ENCODE assay signal across 9 mouse cellular contexts in the genomic region with DNA sequence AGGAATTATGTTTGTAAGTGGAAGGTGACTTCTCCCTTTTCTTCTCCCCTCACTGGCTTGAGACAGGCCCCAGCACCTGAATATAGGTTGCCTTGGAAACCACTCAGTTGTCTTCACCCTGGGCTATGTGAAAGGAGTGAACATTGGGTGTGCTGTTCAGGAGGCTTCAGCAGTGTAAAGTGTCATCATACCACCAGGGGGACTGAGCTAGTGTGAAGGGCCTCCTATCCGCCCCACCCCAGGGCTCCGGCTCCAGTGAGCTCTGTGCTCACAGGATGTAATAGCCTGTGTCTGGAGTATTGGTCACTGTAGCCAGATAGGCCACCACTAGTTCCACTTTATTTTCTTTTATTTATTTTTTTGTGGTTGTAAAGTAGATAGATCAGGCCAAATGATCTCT. TPM values are rescaled to one million over a fixed set of nuclear protein-coding genes. Genes with fewer than 3 reads are reported as not detected.
DNase-seq lines count a peak whose midpoint lies in the region; ATAC-seq and TF ChIP-seq lines count a peak whose summit lies in the region.
"Had no signal": no experiment of that assay in that cellular context is flagged by ENCODE, and none has a peak within 500 bp of the region (broad histone marks: within the 10 kb centered on the region; RNA-seq: fewer than 3 reads in every experiment).

No protein-coding gene starts in this region.

- H3K9ac ChIP-seq in embryonic facial prominence, embryonic 11.5 days (replicated peaks; ENCODE audit: low read length) = no peak overlapping the region
- H3K9ac ChIP-seq in lung, embryonic 14.5 days = no peak overlapping the region

- H3K36me3 ChIP-seq in embryonic facial prominence, embryonic 11.5 days (replicated peaks; ENCODE audit: control insufficient read depth, insufficient read depth, low read depth, low read length) = no peaks in the 10 kb centered on the region
- no peaks in the 10 kb centered on the region for H3K36me3 ChIP-seq in embryonic facial prominence, embryonic 10.5 days (replicated peaks)
- H3K36me3 ChIP-seq in lung, embryonic 14.5 days (ENCODE audit: insufficient read depth) = no peaks in the 10 kb centered on the region

- peaks cover 3% of the 10 kb centered on the region; the same call in 1 of the 2 replicates for H3K4me1 ChIP-seq in embryonic facial prominence, embryonic 11.5 days (ENCODE audit: control insufficient read depth, insufficient read depth, low read length)
- peaks cover 14% of the 10 kb centered on the region for H3K4me1 ChIP-seq in embryonic facial prominence, embryonic 10.5 days
- H3K4me1 ChIP-seq in lung, embryonic 14.5 days (ENCODE audit: insufficient read depth) = no peaks in the 10 kb centered on the region
- H3K4me1 ChIP-seq in lung, adult 2 months (ENCODE audit: control insufficient read depth, insufficient read depth, low read length) = peaks cover 2% of the 10 kb centered on the region

- H3K4me2 ChIP-seq in embryonic facial prominence, embryonic 11.5 days (ENCODE audit: low read depth, low read length) = no peak overlapping the region
- no peak overlapping the region for H3K4me2 ChIP-seq in lung, embryonic 14.5 days

- intact Hi-C loops in left cerebral cortex, postnatal 25 days (cut with DNase I) = no loop called here

- no peak for ATAC-seq in embryonic facial prominence, embryonic 11.5 days (replicated peaks; ENCODE audit: insufficient number of reproducible peaks, low FRiP score, low TSS enrichment, low read depth)
- 0 out of 2 replicates have a peak, but pooled peaks have one; percentile 44 for ATAC-seq in lung, embryonic 14.5 days (ENCODE audit: insufficient read depth)

- WGBS in embryonic facial prominence, embryonic 11.5 days = 58% methylated on average over 2 of the region's 2 CpGs
- 73% methylated on average over 2 of the region's 2 CpGs for WGBS in embryonic facial prominence, embryonic 10.5 days
- WGBS in lung, embryonic 14.5 days = 53% methylated on average over 2 of the region's 2 CpGs
- 43% methylated on average over 2 of the region's 2 CpGs for WGBS in lung, adult 2 months

- no peaks in the 10 kb centered on the region for H3K9me3 ChIP-seq in embryonic facial prominence, embryonic 11.5 days (replicated peaks; ENCODE audit: control insufficient read depth, low read length)
- no peaks in the 10 kb centered on the region for H3K9me3 ChIP-seq in embryonic facial prominence, embryonic 10.5 days
- no peaks in the 10 kb centered on the region for H3K9me3 ChIP-seq in lung, embryonic 14.5 days (ENCODE audit: low read depth, low read length)

- no peaks in the 10 kb centered on the region for H3K27me3 ChIP-seq in embryonic facial prominence, embryonic 11.5 days (ENCODE audit: control insufficient read depth, insufficient read depth, low read length)
- H3K27me3 ChIP-seq in embryonic facial prominence, embryonic 10.5 days (replicated peaks; ENCODE audit: low read depth, poor library complexity, severe bottlenecking) = no peaks in the 10 kb centered on the region
- no peaks in the 10 kb centered on the region for H3K27me3 ChIP-seq in lung, embryonic 14.5 days (ENCODE audit: insufficient read depth, low read length)

- no peak overlapping the region for H3K4me3 ChIP-seq in embryonic facial prominence, embryonic 11.5 days (ENCODE audit: low read depth, low read length)
- H3K4me3 ChIP-seq in embryonic facial prominence, embryonic 10.5 days = no peak overlapping the region
- H3K4me3 ChIP-seq in lung, embryonic 14.5 days (ENCODE audit: low read depth, low read length) = no peak overlapping the region
- H3K4me3 ChIP-seq in lung, adult 2 months (replicated peaks; ENCODE audit: extremely low read depth, low read depth, low read length) = no peak overlapping the region
- H3K4me3 ChIP-seq: erythroblast, embryonic 14.5 days had no signal

- DNase-seq in embryonic facial prominence, embryonic 11.5 days (ENCODE audit: low spot score) = peak; percentile 32
- no peak for DNase-seq in embryonic facial prominence, embryonic 10.5 days (ENCODE audit: low spot score)
- peak; percentile 64 for DNase-seq in lung, embryonic 14.5 days
- DNase-seq in lung, adult 2 months = no peak
- peak; percentile 38 for DNase-seq in c-Kit-positive CD71-positive TER-119-positive erythroid progenitor cells, embryonic 14.5 days (ENCODE audit: low spot score)
- DNase-seq in retina, embryonic 14.5 days (ENCODE audit: low spot score) = peak; percentile 33
- DNase-seq in left cerebral cortex, postnatal 25 days (ENCODE audit: low spot score in 2 of 2) = no peak
- no peak for DNase-seq in heart, adult 11 months

- TF ChIP-seq POLR2A in lung, adult 2 months (IDR thresholded peaks at IDR 0.05; ENCODE audit: borderline replicate concordance, extremely low read depth, low read depth, low read length) = no peak

- no peak overlapping the region for H3K27ac ChIP-seq in embryonic facial prominence, embryonic 11.5 days (replicated peaks; ENCODE audit: low read depth, low read length)
- H3K27ac ChIP-seq in embryonic facial prominence, embryonic 10.5 days (replicated peaks) = no peak overlapping the region
- H3K27ac ChIP-seq in lung, embryonic 14.5 days (ENCODE audit: low read depth) = no peak overlapping the region

- peak; percentile 60 for TF ChIP-seq CTCF in lung, embryonic 14.5 days (IDR thresholded peaks at IDR 0.05; ENCODE audit: low read depth)
- TF ChIP-seq CTCF in lung, adult 2 months (IDR thresholded peaks at IDR 0.05; ENCODE audit: insufficient read depth, low read length) = no peak

RNA-seq across cellular contexts. Expression of a gene that starts 54.3 kb away (rescaled TPM):
- polyA plus RNA-seq in embryonic facial prominence, embryonic 11.5 days (2014; fragmentation: Nextera tagmentation; extraction: Ambion mirVana) = 0.91 and 1.1 TPM in 2 replicates
- polyA plus RNA-seq in embryonic facial prominence, embryonic 10.5 days (2016; fragmentation: Nextera tagmentation; extraction: Ambion mirVana) = 0.62 and 0.88 TPM in 2 replicates
- polyA plus RNA-seq in lung, embryonic 14.5 days (2014; fragmentation: Nextera tagmentation; extraction: Ambion mirVana) = 1.0 TPM in 2 replicates
- polyA plus RNA-seq in lung, adult 2 months (2012; rRNA removed) = 6.8 and 7.1 TPM in 2 replicates
- total RNA-seq in left cerebral cortex, postnatal 25 days (2021) = 10 to 100 TPM; 20.3 to 22.8 TPM

Comparison
In these comparisons a context has a peak if more than half of its experiments do, and no peak if none do; other contexts are left out.
1. DNase-seq: peak in embryonic facial prominence, embryonic 11.5 days (single experiment), lung, embryonic 14.5 days (single experiment), c-Kit-positive CD71-positive TER-119-positive erythroid progenitor cells, embryonic 14.5 days (single experiment) and retina, embryonic 14.5 days (single experiment); none in embryonic facial prominence, embryonic 10.5 days (single experiment), lung, adult 2 months (single experiment), left cerebral cortex, postnatal 25 days (0 of 2) and heart, adult 11 months (single experiment).